Mouse (Mus musculus): ENCODE results near the gene Filip1l. TPM values are rescaled to one million over a fixed set of nuclear protein-coding genes. Genes with fewer than 3 reads are reported as not detected.

The Filip1l gene
- polyA plus RNA-seq, 1 experiment from 2014 or later, result 24.3 TPM

DNA sequence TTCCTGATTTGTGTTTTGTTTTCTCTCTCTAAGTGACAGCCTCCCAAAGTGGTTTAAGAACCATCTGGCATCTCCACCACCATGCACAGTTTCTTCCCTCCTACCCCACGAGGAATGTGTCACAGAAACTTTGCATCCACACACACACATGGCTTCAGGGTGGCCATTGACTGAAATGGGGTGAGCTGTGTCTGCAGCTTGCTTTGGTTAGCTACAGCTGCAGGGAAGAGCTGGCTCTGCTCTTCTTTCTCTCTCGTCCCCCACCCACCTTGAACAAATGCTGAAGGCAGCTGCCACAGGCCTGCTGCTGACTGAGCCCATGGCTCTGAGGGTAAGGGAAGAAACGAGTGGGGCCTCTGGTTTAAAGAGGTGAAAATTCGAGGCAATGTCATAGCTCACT is 59.9 kb downstream of the Filip1l start:
- H3K4me3 ChIP-seq (ENCODE audit: low read depth, low read length), result no peak overlapping the region
- no peak overlapping the region for H3K27ac ChIP-seq (replicated peaks; ENCODE audit: low read depth, low read length)
- H3K4me2 ChIP-seq (ENCODE audit: low read depth, severe bottlenecking), result no peak overlapping the region
- 46% methylated on average over 4 of the region's 4 CpGs for WGBS
- H3K9ac ChIP-seq (ENCODE audit: low read length), result no peak overlapping the region
- ATAC-seq (ENCODE audit: insufficient number of reproducible peaks, low FRiP score, low TSS enrichment, low read depth) (no peak), DNase-seq (ENCODE audit: low spot score) (no peak)
- no peaks in the 10 kb centered on the region for H3K36me3 ChIP-seq (ENCODE audit: control insufficient read depth, insufficient read depth, low read length)
- no peaks in the 10 kb centered on the region; the same call in 1 of the 2 replicates for H3K4me1 ChIP-seq (ENCODE audit: control insufficient read depth, insufficient read depth, low read length)
- no peaks in the 10 kb centered on the region for H3K27me3 ChIP-seq (ENCODE audit: control insufficient read depth, insufficient read depth, low read length)
- no peaks in the 10 kb centered on the region for H3K9me3 ChIP-seq (ENCODE audit: control insufficient read depth, low read length)

GRCm38 (mm10) chr16:57416049-57416448 is 63.2 kb downstream of the Filip1l start:
- H3K4me1 ChIP-seq (ENCODE audit: control insufficient read depth, insufficient read depth, low read length), result peaks cover under 1% of the 10 kb centered on the region; the same call in 1 of the 2 replicates
- H3K9me3 ChIP-seq (ENCODE audit: control insufficient read depth, low read length), result no peaks in the 10 kb centered on the region
- no peaks in the 10 kb centered on the region for H3K27me3 ChIP-seq (ENCODE audit: control insufficient read depth, insufficient read depth, low read length)
- no peaks in the 10 kb centered on the region for H3K36me3 ChIP-seq (ENCODE audit: control insufficient read depth, insufficient read depth, low read length)
- no peak for DNase-seq (ENCODE audit: low spot score)
- 24% methylated on average over 2 of the region's 2 CpGs for WGBS
- H3K4me3 ChIP-seq (ENCODE audit: low read depth, low read length), result no peak overlapping the region
- ATAC-seq (ENCODE audit: insufficient number of reproducible peaks, low FRiP score, low TSS enrichment, low read depth), result no peak
- H3K9ac ChIP-seq (ENCODE audit: low read length), result no peak overlapping the region
- H3K27ac ChIP-seq (replicated peaks; ENCODE audit: low read depth, low read length), result no peak overlapping the region
- no peak overlapping the region for H3K4me2 ChIP-seq (ENCODE audit: low read depth, severe bottlenecking)

- WGBS, result 71% methylated on average over 9 of the region's 9 CpGs
- Histone ChIP-seq H3K4me3 (ENCODE audit: low read depth, low read length) (no peak overlapping the region), H3K27ac (replicated peaks; ENCODE audit: low read depth, low read length) (no peak overlapping the region), H3K4me2 (ENCODE audit: low read depth, severe bottlenecking) (no peak overlapping the region), H3K9ac (ENCODE audit: low read length) (no peak overlapping the region), H3K9me3 (ENCODE audit: control insufficient read depth, low read length) (no peaks in the 10 kb centered on the region), H3K4me1 (ENCODE audit: control insufficient read depth, insufficient read depth, low read length) (peaks cover 9% of the 10 kb centered on the region), H3K27me3 (ENCODE audit: control insufficient read depth, insufficient read depth, low read length) (no peaks in the 10 kb centered on the region), H3K36me3 (ENCODE audit: control insufficient read depth, insufficient read depth, low read length) (no peaks in the 10 kb centered on the region)
- DNase-seq (ENCODE audit: low spot score), result no peak
- ATAC-seq (ENCODE audit: insufficient number of reproducible peaks, low FRiP score, low TSS enrichment, low read depth), result no peak
These were observed 64.1 kb downstream of the Filip1l start for GRCm38 (mm10) chr16:57417017-57417416.

- Histone ChIP-seq H3K4me3 (ENCODE audit: low read depth, low read length) (no peak overlapping the region), H3K9me3 (ENCODE audit: control insufficient read depth, low read length) (no peaks in the 10 kb centered on the region), H3K27me3 (ENCODE audit: control insufficient read depth, insufficient read depth, low read length) (no peaks in the 10 kb centered on the region), H3K9ac (ENCODE audit: low read length) (no peak overlapping the region), H3K4me1 (ENCODE audit: control insufficient read depth, insufficient read depth, low read length) (peaks cover 14% of the 10 kb centered on the region), H3K36me3 (ENCODE audit: control insufficient read depth, insufficient read depth, low read length) (no peaks in the 10 kb centered on the region), H3K4me2 (ENCODE audit: low read depth, severe bottlenecking) (no peak overlapping the region), H3K27ac (replicated peaks; ENCODE audit: low read depth, low read length) (no peak overlapping the region)
- DNase-seq (ENCODE audit: low spot score), result no peak
- ATAC-seq (ENCODE audit: insufficient number of reproducible peaks, low FRiP score, low TSS enrichment, low read depth), result no peak
- 93% methylated on average over 1 of the region's 1 CpGs for WGBS
These were observed 65.1 kb downstream of the Filip1l start for GRCm38 (mm10) chr16:57417955-57418354.

DNA sequence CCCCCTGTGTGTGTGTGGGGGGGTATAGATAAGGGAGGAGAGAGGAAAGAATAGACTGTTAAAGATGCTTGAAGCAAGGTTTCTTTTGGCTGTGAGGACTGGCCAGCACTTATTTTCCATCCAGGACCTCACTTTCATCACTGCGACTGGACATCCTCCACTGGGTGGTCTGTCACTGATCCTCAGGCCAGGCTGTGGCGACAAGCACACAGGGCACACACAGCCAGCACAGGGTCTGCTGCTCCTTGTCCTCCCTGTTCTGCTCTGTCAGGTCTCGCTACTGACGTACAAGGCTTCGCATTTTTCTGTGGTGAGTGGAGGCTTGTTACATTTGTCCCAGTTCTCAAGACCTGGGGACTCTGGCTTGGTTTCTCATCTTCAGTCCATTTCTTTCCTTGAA is 66.4 kb downstream of the Filip1l start:
- H3K4me2 ChIP-seq (ENCODE audit: low read depth, severe bottlenecking), result no peak overlapping the region
- no peak overlapping the region for H3K27ac ChIP-seq (replicated peaks; ENCODE audit: low read depth, low read length)
- H3K36me3 ChIP-seq (ENCODE audit: control insufficient read depth, insufficient read depth, low read length), result no peaks in the 10 kb centered on the region
- H3K9ac ChIP-seq (ENCODE audit: low read length), result no peak overlapping the region
- no peak overlapping the region for H3K4me3 ChIP-seq (ENCODE audit: low read depth, low read length)
- 50% methylated on average over 5 of the region's 5 CpGs for WGBS
- peaks cover 15% of the 10 kb centered on the region for H3K4me1 ChIP-seq (ENCODE audit: control insufficient read depth, insufficient read depth, low read length)
- ATAC-seq (ENCODE audit: insufficient number of reproducible peaks, low FRiP score, low TSS enrichment, low read depth) (no peak), DNase-seq (ENCODE audit: low spot score) (no peak)
- no peaks in the 10 kb centered on the region for H3K9me3 ChIP-seq (ENCODE audit: control insufficient read depth, low read length)
- H3K27me3 ChIP-seq (ENCODE audit: control insufficient read depth, insufficient read depth, low read length), result no peaks in the 10 kb centered on the region

DNA sequence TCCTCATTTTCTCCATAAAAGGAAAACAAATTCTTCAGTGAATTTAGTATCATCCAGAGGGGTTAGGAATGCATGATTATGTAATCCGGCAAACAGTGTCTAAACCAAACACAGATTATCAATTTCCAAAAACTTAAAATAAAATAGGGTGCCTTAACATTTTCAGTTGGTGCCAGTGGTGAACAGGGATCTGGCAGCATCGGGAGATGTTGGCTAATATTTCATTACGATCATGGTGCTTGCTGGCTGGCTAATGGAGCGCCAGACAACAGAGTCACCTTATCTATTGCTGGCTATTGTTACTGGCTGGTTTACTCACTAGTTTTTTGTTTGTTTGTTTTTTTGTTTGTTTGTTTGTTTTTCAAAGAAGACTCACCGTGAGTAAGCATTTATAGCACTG is 67.0 kb downstream of the Filip1l start:
- no peak overlapping the region for H3K27ac ChIP-seq (replicated peaks; ENCODE audit: low read depth, low read length)
- ATAC-seq (ENCODE audit: insufficient number of reproducible peaks, low FRiP score, low TSS enrichment, low read depth), result no peak
- H3K27me3 ChIP-seq (ENCODE audit: control insufficient read depth, insufficient read depth, low read length), result no peaks in the 10 kb centered on the region
- H3K4me2 ChIP-seq (ENCODE audit: low read depth, severe bottlenecking), result no peak overlapping the region
- H3K9me3 ChIP-seq (ENCODE audit: control insufficient read depth, low read length), result no peaks in the 10 kb centered on the region
- no peak overlapping the region for H3K9ac ChIP-seq (ENCODE audit: low read length)
- WGBS, result 82% methylated on average over 5 of the region's 5 CpGs
- H3K36me3 ChIP-seq (ENCODE audit: control insufficient read depth, insufficient read depth, low read length), result no peaks in the 10 kb centered on the region
- H3K4me1 ChIP-seq (ENCODE audit: control insufficient read depth, insufficient read depth, low read length), result peaks cover 15% of the 10 kb centered on the region
- DNase-seq (ENCODE audit: low spot score), result no peak
- H3K4me3 ChIP-seq (ENCODE audit: low read depth, low read length), result no peak overlapping the region

- Histone ChIP-seq H3K4me1 (ENCODE audit: control insufficient read depth, insufficient read depth, low read length) (peaks cover 15% of the 10 kb centered on the region), H3K4me3 (ENCODE audit: low read depth, low read length) (no peak overlapping the region), H3K36me3 (ENCODE audit: control insufficient read depth, insufficient read depth, low read length) (no peaks in the 10 kb centered on the region), H3K4me2 (ENCODE audit: low read depth, severe bottlenecking) (no peak overlapping the region), H3K9ac (ENCODE audit: low read length) (no peak overlapping the region), H3K27ac (replicated peaks; ENCODE audit: low read depth, low read length) (no peak overlapping the region), H3K9me3 (ENCODE audit: control insufficient read depth, low read length) (no peaks in the 10 kb centered on the region), H3K27me3 (ENCODE audit: control insufficient read depth, insufficient read depth, low read length) (no peaks in the 10 kb centered on the region)
- DNase-seq (ENCODE audit: low spot score) (no peak), ATAC-seq (ENCODE audit: insufficient number of reproducible peaks, low FRiP score, low TSS enrichment, low read depth) (no peak)
- WGBS, result 17% methylated on average over 8 of the region's 8 CpGs
These were observed 68.1 kb downstream of the Filip1l start for GRCm38 (mm10) chr16:57420773-57421556.

- no peaks in the 10 kb centered on the region for H3K36me3 ChIP-seq (ENCODE audit: control insufficient read depth, insufficient read depth, low read length)
- DNase-seq (ENCODE audit: low spot score), result no peak
- ATAC-seq (ENCODE audit: insufficient number of reproducible peaks, low FRiP score, low TSS enrichment, low read depth), result peak; percentile 42; the same call in 1 of the 2 replicates
- no peaks in the 10 kb centered on the region for H3K27me3 ChIP-seq (ENCODE audit: control insufficient read depth, insufficient read depth, low read length)
- no peaks in the 10 kb centered on the region for H3K9me3 ChIP-seq (ENCODE audit: control insufficient read depth, low read length)
- no peak overlapping the region for H3K27ac ChIP-seq (replicated peaks; ENCODE audit: low read depth, low read length)
- H3K4me1 ChIP-seq (ENCODE audit: control insufficient read depth, insufficient read depth, low read length), result peaks cover 15% of the 10 kb centered on the region
- H3K4me3 ChIP-seq (ENCODE audit: low read depth, low read length), result no peak overlapping the region
- H3K4me2 ChIP-seq (ENCODE audit: low read depth, severe bottlenecking), result no peak overlapping the region
- 27% methylated on average over 7 of the region's 7 CpGs for WGBS
- no peak overlapping the region for H3K9ac ChIP-seq (ENCODE audit: low read length)
These were observed 69.0 kb downstream of the Filip1l start for GRCm38 (mm10) chr16:57421680-57422417.
